Mouse (Mus musculus) ES-Bruce4 (cell line): ENCODE results near the gene Cd44. TPM values are rescaled to one million over a fixed set of nuclear protein-coding genes. Genes with fewer than 3 reads are reported as not detected.

Experiments
- H3K27ac ChIP-seq: 2 replicates; pipeline ENCODE4 v1.5.1; 2012; ENCODE audit warnings: low read length, inconsistent platforms; ENCODE audit not compliant: insufficient read depth
- H3K27me3 ChIP-seq: 2 replicates; pipeline ENCODE4 v1.6.1; 2012; ENCODE audit warnings: mild to moderate bottlenecking, low read length, inconsistent platforms; ENCODE audit not compliant: control insufficient read depth, poor library complexity, insufficient read depth, severe bottlenecking
- H3K36me3 ChIP-seq: 2 replicates; pipeline ENCODE4 v1.6.1; 2012; ENCODE audit warnings: inconsistent platforms, mild to moderate bottlenecking, low read length, moderate library complexity; ENCODE audit not compliant: control insufficient read depth, poor library complexity, insufficient read depth, severe bottlenecking
- H3K4me1 ChIP-seq: one replicate; pipeline ENCODE4 v1.8.1; 2011; ENCODE audit warnings: low read length; ENCODE audit not compliant: control insufficient read depth, insufficient read depth
- H3K4me3 ChIP-seq: 2 replicates; pipeline ENCODE4 v1.5.1; 2011; ENCODE audit warnings: low read depth, mild to moderate bottlenecking, low read length
- H3K9ac ChIP-seq: 2 replicates; pipeline ENCODE4 v1.6.1; 2012; ENCODE audit warnings: low read depth, mild to moderate bottlenecking, inconsistent platforms; ENCODE audit not compliant: poor library complexity, severe bottlenecking
- H3K9me3 ChIP-seq: replicated peaks from 2 replicates; pipeline ENCODE4 v1.6.1; 2012; ENCODE audit warnings: mild to moderate bottlenecking, low read length, inconsistent platforms; ENCODE audit not compliant: control insufficient read depth, poor library complexity, insufficient read depth, severe bottlenecking
- CTCF ChIP-seq: IDR thresholded peaks from one replicate; pipeline ENCODE4 v1.8.1; 2011; ENCODE audit warnings: low read depth, low read length
- EP300 ChIP-seq: IDR thresholded peaks from 2 replicates; pipeline ENCODE4 v1.6.1; 2011; ENCODE audit warnings: low read depth, low read length; ENCODE audit not compliant: insufficient read depth
- POLR2A ChIP-seq: IDR thresholded peaks from one replicate; pipeline ENCODE4 v1.8.1; 2011; ENCODE audit warnings: low read length; ENCODE audit not compliant: insufficient read depth
- polyA plus RNA-seq: library from polyadenylated mRNA; stranded (reverse); fragments of >200 nt; gene quantifications from 2 replicates; pipeline ENCODE4 v1.2.4, GENCODE M21; 2011; ENCODE audit warnings: low read depth; ENCODE audit not compliant: missing spikeins, insufficient read depth, insufficient read length

Gene Cd44
- polyA plus RNA-seq, 1 experiment: 6.6 TPM

- TF ChIP-seq EP300 (no peak), POLR2A (no peak), CTCF (no peak)
- H3K36me3 ChIP-seq: no peaks in the 10 kb centered on the region
- H3K9ac ChIP-seq: no peak overlapping the region
- H3K4me3 ChIP-seq: no peak overlapping the region
- H3K27ac ChIP-seq: no peak overlapping the region
- no peaks in the 10 kb centered on the region for H3K27me3 ChIP-seq
- no peaks in the 10 kb centered on the region for H3K4me1 ChIP-seq
- H3K9me3 ChIP-seq: no peaks in the 10 kb centered on the region
These were observed 48.2 kb downstream of the Cd44 start for GRCm38 (mm10) chr2:102853297-102853696.

GRCm38 (mm10) chr2:102851936-102852477, 49.5 kb downstream of the Cd44 start:
- Histone ChIP-seq H3K9me3 (no peaks in the 10 kb centered on the region), H3K36me3 (no peaks in the 10 kb centered on the region), H3K4me1 (no peaks in the 10 kb centered on the region), H3K27ac (no peak overlapping the region), H3K4me3 (no peak overlapping the region), H3K9ac (no peak overlapping the region), H3K27me3 (no peaks in the 10 kb centered on the region)
- TF ChIP-seq POLR2A (no peak), CTCF (no peak), EP300 (no peak)

- Histone ChIP-seq H3K27ac (no peak overlapping the region), H3K9me3 (no peaks in the 10 kb centered on the region), H3K9ac (no peak overlapping the region), H3K4me1 (no peaks in the 10 kb centered on the region), H3K4me3 (no peak overlapping the region), H3K36me3 (no peaks in the 10 kb centered on the region), H3K27me3 (no peaks in the 10 kb centered on the region)
- TF ChIP-seq CTCF (no peak), EP300 (no peak), POLR2A (no peak)
These were observed 51.4 kb downstream of the Cd44 start for GRCm38 (mm10) chr2:102850026-102850425.

GRCm38 (mm10) chr2:102848811-102849433, 52.5 kb downstream of the Cd44 start:
- H3K9ac ChIP-seq: no peak overlapping the region
- no peak overlapping the region for H3K27ac ChIP-seq
- H3K9me3 ChIP-seq: no peaks in the 10 kb centered on the region
- H3K4me1 ChIP-seq: no peaks in the 10 kb centered on the region
- H3K27me3 ChIP-seq: no peaks in the 10 kb centered on the region
- no peaks in the 10 kb centered on the region for H3K36me3 ChIP-seq
- TF ChIP-seq POLR2A: no peak
- TF ChIP-seq CTCF: no peak
- no peak for TF ChIP-seq EP300
- H3K4me3 ChIP-seq: no peak overlapping the region

GRCm38 (mm10) chr2:102841231-102841630, 60.2 kb downstream of the Cd44 start:
- Histone ChIP-seq H3K27ac (no peak overlapping the region), H3K36me3 (no peaks in the 10 kb centered on the region), H3K9ac (no peak overlapping the region), H3K4me1 (no peaks in the 10 kb centered on the region), H3K9me3 (0 out of 2 replicates have a peak, but pooled peaks cover 5% of the 10 kb centered on the region), H3K4me3 (no peak overlapping the region), H3K27me3 (no peaks in the 10 kb centered on the region)
- no peak for TF ChIP-seq CTCF
- no peak for TF ChIP-seq POLR2A
- no peak for TF ChIP-seq EP300

GRCm38 (mm10) chr2:102838179-102838578, 63.3 kb downstream of the Cd44 start:
- TF ChIP-seq EP300 (no peak), POLR2A (no peak), CTCF (no peak)
- Histone ChIP-seq H3K4me1 (no peaks in the 10 kb centered on the region), H3K4me3 (no peak overlapping the region), H3K36me3 (no peaks in the 10 kb centered on the region), H3K9ac (no peak overlapping the region), H3K27me3 (no peaks in the 10 kb centered on the region), H3K27ac (no peak overlapping the region), H3K9me3 (0 out of 2 replicates have a peak, but pooled peaks cover 5% of the 10 kb centered on the region)
